Mouse (Mus musculus) frontal cortex, postnatal 14 days (tissue): ENCODE data around the gene Esrrb.

Experiments
- DNase-seq, 2 experiments: peaks; one replicate each; pipeline ENCODE4 v3.0.0; 2022; ENCODE audit warnings: low spot score in 2 of 2

Gene Esrrb

DNA sequence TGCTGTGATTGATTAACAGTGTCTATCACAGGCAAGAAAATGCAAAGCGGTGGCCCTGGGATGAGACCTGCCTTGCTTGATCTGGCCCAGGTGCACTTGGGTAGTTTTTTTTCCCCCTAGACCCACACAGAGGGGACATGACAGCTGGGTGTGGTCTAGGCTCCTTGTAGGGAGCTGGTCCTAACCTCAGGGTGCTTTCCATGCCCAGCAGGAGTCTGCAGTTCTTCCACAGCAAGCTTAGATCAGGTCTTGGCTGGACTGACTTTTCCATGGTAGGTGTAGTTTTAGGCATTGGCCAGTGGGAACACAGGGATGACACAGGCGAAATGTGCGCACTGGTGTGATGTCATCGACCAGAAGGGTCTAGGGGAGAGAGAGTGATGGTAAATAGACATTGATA is 136.2 kb downstream of the Esrrb start:
- no peak for DNase-seq

- peak; percentile 32 to 48 for DNase-seq
Measured at GRCm38 (mm10) chr12:86498765-86499164, 137.8 kb downstream of the Esrrb start.

DNA sequence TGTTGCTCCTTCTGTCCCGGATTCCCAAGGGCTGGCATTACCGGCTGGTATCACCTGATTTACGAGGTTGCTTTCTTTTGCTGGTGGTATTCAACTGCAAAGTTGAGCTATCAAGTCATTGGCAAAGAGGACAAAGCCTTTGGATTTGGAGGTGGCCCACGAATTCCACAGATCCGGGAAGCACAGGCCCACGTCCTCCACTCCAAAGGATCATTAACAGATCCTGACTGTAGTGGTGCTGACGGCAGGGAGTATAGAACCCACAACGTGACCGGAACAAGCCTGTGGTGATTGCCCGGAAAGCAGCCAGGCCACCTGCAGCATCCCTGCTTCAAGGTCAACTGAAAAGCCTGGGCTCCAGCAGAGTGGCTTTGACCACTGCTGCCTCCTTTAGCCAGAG is 140.8 kb downstream of the Esrrb start:
- no peak for DNase-seq

DNA sequence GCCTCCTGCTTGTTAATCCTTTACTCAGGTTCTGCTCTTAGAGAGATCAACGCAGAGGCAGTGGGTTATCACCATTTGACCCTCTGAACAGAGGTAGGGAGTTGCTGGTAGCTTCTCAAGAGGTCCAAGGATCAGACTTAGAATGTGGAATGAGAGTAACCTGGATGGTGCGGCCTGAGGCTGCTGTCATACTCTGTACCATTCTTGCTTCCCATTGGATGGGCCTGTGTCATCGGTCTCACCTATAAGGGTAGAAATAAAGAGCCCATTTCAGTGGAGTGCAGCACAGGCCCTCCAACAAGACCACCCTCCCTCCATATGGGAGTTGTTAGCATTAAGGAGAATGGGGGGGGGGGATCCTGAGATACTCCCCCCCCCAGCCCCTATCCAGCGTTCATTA is 143.0 kb downstream of the Esrrb start:
- DNase-seq: no peak

- DNase-seq: no peak
Measured at GRCm38 (mm10) chr12:86504321-86504720, 143.4 kb downstream of the Esrrb start.

DNA sequence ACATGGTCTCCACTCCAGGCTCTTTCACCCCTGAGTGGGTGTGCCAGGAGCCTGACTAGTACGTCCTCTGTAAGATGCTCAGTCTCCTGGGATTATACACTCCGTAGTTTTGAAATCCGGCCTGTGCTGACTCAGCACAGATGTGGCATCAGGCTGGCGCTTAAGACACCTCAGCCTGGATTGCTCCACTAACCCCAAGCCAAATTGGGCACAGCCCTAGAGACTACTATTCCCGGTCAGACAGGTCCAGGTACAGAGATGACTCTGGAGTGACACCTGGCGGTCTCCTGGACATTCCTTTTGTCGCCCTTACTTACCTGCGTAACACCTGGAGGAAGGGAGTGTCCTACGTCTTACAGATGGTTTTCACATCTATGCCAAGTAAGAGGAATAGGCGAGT is 146.8 kb downstream of the Esrrb start:
- DNase-seq: no peak

DNA sequence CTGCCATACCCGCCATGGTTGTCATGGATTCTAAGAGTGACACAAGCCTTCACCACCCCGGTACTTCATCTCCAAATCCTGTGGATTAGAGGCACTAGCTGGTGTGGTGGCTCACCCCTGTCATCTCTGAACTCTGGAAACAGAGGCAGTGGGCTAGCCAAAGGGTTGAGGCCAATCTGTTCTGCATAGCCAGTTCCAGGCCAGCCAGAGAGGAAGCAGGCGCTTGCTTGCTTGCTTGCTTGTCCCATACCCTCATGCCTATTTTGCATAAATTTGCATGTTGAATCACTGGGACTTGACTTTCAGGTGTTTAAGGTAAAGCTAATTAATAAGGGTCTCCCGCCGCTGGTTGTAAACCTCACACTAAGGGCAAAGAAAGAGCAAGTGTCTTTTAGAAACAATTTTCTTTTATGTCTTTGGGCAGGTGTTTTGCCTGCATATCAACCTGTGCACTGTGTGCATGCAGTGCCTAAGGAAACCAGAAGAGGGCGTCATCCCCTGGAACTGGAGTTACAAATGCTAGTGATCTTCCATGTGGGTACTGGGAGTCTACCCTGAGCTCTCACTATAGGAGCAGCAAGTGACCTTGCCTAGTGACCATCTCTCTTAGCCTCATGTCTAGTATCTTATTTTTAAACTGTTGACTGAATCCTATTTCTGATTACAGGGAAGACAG is 147.5 kb downstream of the Esrrb start:
- DNase-seq: no peak

- DNase-seq: no peak
Measured at GRCm38 (mm10) chr12:86509295-86510279, 148.7 kb downstream of the Esrrb start.

- DNase-seq: no peak
Measured at GRCm38 (mm10) chr12:86512335-86512734, 151.4 kb downstream of the Esrrb start.

DNA sequence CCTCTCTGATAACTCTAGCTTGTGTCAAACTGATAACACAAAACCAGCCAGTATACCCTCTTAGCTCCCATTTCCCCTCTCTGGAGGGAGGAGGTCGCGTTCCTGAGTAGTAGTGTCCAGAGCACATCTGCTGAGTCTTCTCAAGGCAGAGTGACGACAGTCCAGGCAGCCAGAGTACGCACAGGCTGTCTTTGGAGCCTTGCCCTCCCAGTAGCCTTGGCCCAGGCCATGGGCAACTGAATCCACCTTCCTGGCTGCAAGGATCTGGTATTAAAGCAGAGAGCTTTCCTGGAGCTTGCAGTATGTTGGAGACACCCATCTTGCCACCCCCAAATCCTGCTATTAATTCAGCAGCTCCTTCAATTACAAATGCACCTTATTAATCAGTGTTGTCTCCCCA is 152.7 kb downstream of the Esrrb start:
- no peak for DNase-seq

DNA sequence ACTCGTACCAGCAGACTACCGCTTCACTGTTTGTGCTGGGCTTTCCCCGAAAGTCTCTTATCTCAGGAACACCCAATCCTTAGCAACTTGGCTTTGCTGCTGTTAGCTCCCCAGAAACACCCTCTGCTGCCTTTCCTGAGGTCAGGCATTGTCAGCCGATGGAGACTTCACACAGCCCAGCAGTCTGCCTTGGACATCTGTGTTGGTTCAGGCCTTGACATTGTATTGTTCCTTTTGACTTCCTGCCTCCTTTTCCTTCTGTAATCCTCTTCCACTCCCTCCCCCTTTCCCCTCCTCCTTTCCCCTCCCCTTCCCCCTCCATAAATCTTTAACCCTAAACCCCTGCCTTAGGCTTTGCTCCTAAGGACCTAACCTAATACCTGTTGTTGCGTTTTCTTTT is 155.7 kb downstream of the Esrrb start:
- no peak for DNase-seq

DNA sequence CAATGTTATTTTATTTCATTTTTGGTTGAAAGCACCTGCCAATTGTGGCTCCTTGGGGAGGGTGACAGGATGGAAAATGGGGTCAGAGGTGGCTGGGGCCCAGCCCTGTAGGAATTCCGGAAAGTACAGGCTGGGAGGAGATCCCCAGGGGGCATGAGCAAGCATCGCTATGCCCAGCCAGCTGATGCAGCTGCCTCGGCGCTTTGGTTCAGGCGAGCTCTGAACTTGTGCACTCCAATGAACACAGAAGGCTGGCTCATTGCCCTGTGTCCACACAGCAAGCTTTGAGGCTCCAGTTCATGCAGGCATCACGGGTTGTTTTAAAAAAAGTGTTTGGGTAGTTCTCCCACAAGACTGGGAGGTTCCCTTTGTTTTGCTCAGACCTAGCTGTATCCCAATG is 156.8 kb downstream of the Esrrb start:
- no peak for DNase-seq

- DNase-seq: peak; percentile 13 to 22
Measured at GRCm38 (mm10) chr12:86518746-86519145, 157.8 kb downstream of the Esrrb start.

DNA sequence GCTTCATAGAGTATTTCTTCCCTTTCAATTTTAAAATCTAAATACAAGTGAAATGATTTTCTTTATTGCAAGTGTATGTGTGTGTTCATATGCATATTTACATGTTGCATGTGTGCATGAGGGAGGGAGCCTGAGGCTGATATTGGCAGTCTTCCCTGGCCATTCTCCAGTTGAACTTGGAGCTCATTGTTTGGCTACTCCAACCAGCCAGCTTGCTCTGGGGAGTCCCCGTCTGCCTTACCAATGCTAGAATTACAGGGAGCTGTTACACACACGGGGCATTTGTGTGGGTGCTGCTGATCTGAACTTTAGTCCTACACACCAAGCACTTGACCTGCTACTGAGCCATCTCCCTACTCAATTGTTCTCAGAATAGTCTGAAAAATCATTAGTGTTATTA is 173.4 kb downstream of the Esrrb start:
- DNase-seq: no peak

GRCm38 (mm10) chr12:86537799-86538198 is 176.9 kb downstream of the Esrrb start:
- no peak for DNase-seq

- DNase-seq: no peak
Measured at GRCm38 (mm10) chr12:86538711-86539110, 177.8 kb downstream of the Esrrb start.

DNA sequence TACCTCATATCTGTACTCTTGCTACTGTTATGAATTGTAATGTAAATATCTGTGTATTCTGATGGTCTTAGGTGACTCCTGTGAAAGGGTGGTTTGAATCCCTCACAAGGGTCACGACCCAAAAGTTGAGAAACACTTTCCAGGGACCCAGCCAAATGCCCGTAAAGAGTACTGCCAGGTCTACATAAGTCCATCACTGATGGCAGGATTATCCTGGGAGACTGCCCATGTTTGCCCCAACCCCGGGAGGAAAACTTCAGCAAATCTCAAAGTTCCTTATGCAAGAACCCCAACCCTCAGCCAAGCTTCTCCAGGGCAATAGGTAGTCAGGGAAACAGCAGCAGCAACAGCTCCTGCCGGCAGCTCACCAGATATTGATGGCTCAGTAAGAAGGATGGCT is 178.6 kb downstream of the Esrrb start:
- no peak for DNase-seq

DNA sequence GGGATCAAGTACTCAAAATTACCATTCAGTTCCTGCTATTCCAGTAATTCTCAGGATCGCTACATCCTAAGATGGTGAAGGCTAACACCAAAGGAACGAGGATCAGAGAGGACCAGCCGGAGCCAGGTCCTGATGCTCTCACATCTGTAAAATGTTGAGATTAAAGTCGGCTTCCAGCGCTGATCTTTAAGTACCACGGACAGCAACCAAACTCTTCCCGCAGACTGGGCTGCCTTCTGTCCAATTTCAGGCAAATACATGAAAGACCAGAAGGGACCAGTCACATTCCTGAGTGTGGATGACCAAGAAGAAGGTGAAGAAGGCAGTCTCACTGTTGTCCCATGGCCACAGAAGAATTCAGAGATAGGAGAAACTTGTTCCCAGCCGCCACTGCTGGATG is 186.9 kb downstream of the Esrrb start:
- no peak for DNase-seq

- no peak for DNase-seq
Measured at GRCm38 (mm10) chr12:86553037-86553436, 192.1 kb downstream of the Esrrb start.

DNA sequence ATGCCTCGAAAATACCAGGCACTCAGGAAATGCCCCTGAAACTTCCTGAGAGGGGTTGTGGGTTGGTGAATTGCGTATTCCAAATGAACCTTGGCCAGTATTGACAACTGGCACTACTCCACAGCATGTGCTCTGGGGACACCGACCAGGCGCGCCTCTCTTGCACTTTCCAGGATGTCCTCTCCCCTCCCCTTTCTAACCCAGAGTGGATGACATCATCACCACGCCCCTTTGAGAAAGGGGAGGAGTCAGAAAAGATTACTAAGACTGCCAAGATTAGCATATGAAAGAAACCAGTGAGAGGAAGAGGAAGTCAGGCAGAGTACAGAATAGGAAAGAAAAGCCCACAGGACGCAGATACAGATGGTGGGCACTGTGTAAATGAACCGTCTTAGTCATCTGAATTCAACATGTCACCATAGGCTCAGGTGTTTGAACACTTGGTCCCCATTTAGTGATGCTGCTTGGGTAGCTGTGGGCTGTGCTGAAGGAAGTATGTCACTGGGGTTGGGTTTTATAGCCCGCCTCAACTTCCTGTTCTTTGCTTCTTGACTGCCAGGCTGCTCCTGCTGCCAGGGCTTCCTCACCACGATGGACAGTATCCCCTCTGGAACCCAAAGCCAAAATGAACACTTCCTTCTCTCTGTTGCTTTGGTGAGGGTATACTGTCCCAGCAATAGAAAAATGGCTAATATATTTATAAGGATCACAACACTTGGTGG is 196.0 kb downstream of the Esrrb start:
- DNase-seq: no peak

DNA sequence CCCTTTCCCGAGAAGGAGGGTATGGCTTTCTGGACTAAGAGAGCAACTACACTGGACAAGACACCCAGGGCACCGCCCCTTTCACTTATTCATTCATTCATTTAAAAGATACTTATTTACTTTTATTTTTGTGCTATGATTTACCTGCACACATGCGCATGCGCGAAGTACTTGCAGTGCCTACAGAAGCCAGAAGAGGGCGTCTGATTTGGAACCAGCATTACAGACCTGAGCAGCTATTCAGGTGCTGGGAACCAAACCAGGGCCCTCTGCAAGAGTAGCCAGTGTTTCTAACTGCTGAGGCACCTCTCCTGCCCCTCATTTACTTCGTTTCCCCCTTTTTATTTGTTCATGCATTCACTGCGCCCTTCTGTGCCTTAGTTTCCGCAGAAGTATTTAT is 198.0 kb downstream of the Esrrb start:
- no peak for DNase-seq

DNA sequence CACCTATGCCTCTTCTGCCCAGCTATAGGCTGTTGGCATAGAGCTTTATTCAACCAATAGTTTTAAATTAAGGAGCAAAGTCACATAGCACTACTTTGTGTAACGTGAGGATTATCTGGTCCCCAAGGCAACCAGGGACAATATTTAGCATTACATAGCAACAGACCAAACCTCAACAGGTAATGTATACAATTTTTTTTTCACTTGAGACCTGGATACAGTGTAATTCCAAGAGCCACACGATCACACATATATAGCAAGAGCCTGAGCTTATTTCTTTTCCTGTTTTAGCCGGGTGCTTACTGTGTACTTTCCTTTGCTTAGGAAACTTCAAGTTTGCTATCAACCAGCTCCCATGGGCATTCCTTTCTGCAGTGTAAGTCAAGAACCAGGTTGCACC is 201.8 kb downstream of the Esrrb start:
- no peak for DNase-seq
